Mouse (Mus musculus): ENCODE results near the gene Uhrf1bp1l. TPM values are rescaled to one million over a fixed set of nuclear protein-coding genes. Genes with fewer than 3 reads are reported as not detected.

The Uhrf1bp1l gene
- polyA plus RNA-seq, 1 experiment from 2014 or later: 35.9 TPM

DNA sequence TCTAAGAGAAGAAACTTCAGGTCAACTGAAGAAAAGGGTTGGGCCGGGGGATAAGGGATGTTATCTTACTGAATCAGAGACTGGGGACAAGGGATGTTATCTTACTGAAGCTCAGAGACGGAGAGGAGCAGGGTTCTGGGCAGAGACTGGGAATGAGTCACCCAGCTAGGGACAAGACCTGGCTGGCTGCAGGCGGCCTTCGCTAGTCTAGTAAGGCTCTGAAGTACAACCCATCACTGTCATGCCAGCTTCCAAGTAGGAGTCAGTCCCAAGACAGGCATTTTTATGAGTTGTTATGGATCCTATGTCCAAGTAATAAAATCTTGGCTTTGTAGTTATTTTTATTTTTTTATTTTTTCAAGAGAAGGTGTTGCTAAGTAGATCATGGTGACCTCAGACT lies 1.5 kb upstream of the Uhrf1bp1l start:
- Histone ChIP-seq H3K4me1 (ENCODE audit: insufficient read depth, low read length) (peaks cover 11% of the 10 kb centered on the region; the same call in 1 of the 2 replicates), H3K9ac (replicated peaks; ENCODE audit: low read length) (no peak overlapping the region), H3K36me3 (ENCODE audit: insufficient read depth, low read length) (no peaks in the 10 kb centered on the region), H3K4me2 (replicated peaks; ENCODE audit: low read depth, low read length) (no peak overlapping the region), H3K4me3 (ENCODE audit: low read length) (no peak overlapping the region), H3K9me3 (ENCODE audit: low read length) (no peaks in the 10 kb centered on the region), H3K27ac (ENCODE audit: low read length) (no peak overlapping the region), H3K27me3 (ENCODE audit: insufficient read depth, low read length) (no peaks in the 10 kb centered on the region)
- no peak for ATAC-seq (ENCODE audit: low FRiP score, low TSS enrichment)
- WGBS: 79% methylated on average over 4 of the region's 4 CpGs

GRCm38 (mm10) chr10:89744341-89744740 lies 450 bp upstream of the Uhrf1bp1l start:
- ATAC-seq (ENCODE audit: low FRiP score, low TSS enrichment): no peak
- peak overlapping the region; percentile 99 for H3K4me3 ChIP-seq (ENCODE audit: low read length)
- H3K9ac ChIP-seq (replicated peaks; ENCODE audit: low read length): no peak overlapping the region
- H3K36me3 ChIP-seq (ENCODE audit: insufficient read depth, low read length): no peaks in the 10 kb centered on the region
- peak overlapping the region; percentile 56 for H3K4me2 ChIP-seq (replicated peaks; ENCODE audit: low read depth, low read length)
- H3K27ac ChIP-seq (ENCODE audit: low read length): no peak overlapping the region
- 33% methylated on average over 3 of the region's 3 CpGs for WGBS
- H3K9me3 ChIP-seq (ENCODE audit: low read length): no peaks in the 10 kb centered on the region
- H3K4me1 ChIP-seq (ENCODE audit: insufficient read depth, low read length): peaks cover 12% of the 10 kb centered on the region
- no peaks in the 10 kb centered on the region for H3K27me3 ChIP-seq (ENCODE audit: insufficient read depth, low read length)

DNA sequence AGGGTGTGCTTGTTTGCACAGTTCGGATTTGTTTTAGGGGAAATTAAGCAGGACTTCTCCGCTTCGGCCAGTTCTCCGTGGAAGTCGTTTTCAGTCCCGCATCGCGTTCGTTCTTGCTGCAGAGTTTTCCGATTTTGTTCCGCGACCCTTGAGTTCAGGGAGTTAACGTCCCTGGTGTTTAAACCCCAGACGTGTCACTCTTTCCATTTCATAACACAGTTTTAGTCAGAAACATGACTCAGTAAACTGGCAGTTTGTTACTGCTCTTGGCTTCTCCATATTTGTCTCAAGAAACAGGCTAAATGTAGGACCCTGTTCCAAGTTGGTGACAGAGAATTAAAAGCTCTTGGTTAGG lies 852 bp downstream of the Uhrf1bp1l start:
- H3K4me1 ChIP-seq (ENCODE audit: insufficient read depth, low read length): peaks cover 22% of the 10 kb centered on the region
- no peak for ATAC-seq (ENCODE audit: low FRiP score, low TSS enrichment)
- H3K36me3 ChIP-seq (ENCODE audit: insufficient read depth, low read length): no peaks in the 10 kb centered on the region
- WGBS: under 1% methylated on average over 14 of the region's 14 CpGs
- no peaks in the 10 kb centered on the region for H3K27me3 ChIP-seq (ENCODE audit: insufficient read depth, low read length)
- H3K4me3 ChIP-seq (ENCODE audit: low read length): peak overlapping the region; percentile 99
- peak overlapping the region; percentile 95 for H3K27ac ChIP-seq (ENCODE audit: low read length)
- H3K9ac ChIP-seq (replicated peaks; ENCODE audit: low read length): peak overlapping the region; percentile 96
- peak overlapping the region; percentile 60 for H3K4me2 ChIP-seq (replicated peaks; ENCODE audit: low read depth, low read length)
- no peaks in the 10 kb centered on the region for H3K9me3 ChIP-seq (ENCODE audit: low read length)

DNA sequence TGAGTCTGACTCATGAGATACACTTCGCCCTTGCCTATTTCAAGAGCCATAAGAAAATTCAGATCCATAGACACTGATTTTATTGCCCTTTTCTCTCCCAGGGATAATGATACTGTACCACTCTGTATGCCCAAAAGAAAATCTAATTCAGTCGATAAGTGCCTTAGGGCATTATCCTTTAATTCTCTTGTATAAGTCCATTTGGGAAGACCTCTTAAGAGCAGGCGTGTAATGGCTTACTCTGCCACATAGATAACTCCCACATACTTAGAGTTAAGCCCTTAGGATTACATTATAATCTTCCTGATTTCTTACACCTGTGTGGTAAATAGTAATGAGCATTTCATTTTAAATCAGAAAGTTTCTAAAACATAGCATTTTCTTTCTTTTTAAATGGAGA lies 1.8 kb downstream of the Uhrf1bp1l start:
- WGBS: 88% methylated on average over 3 of the region's 3 CpGs
- peak overlapping the region; percentile 27 for H3K4me2 ChIP-seq (replicated peaks; ENCODE audit: low read depth, low read length)

DNA sequence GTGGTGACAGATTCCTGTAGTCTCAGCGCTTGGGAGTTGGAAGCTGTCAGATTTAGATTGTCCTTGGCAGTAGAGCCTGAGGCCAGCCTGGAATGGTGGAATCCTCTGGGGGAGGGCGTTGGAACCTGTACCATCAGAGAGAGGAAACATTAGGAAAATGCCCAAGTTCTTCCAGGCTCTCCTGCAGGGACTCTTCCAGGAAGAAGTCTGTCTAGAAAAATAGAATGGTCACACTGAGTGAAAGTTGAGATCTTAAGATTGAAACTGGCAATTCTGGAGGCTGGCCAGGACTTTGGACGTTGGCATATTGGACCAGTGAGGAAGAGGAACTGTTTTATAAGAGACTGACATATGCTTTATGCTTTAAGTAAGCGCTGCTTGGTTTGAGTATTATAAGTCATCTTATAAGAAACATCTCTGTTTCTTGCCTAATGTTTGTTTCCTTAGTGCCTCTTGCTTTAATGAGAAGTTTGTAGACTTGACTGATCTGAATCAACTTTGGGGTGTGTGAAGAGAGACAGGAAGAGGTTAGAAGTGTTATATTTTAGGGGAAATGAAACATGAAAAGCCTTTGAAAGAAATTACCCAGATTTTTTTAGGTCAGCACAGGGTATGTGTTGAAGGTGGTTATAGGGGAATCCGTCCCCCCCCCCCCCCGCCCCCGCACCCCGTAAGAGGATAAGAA lies 2.6 kb downstream of the Uhrf1bp1l start:
- no peak overlapping the region for H3K9ac ChIP-seq (replicated peaks; ENCODE audit: low read length)
- H3K4me1 ChIP-seq (ENCODE audit: insufficient read depth, low read length): peaks cover 31% of the 10 kb centered on the region
- no peaks in the 10 kb centered on the region for H3K36me3 ChIP-seq (ENCODE audit: insufficient read depth, low read length)
- no peak overlapping the region for H3K4me3 ChIP-seq (ENCODE audit: low read length)
- no peaks in the 10 kb centered on the region for H3K9me3 ChIP-seq (ENCODE audit: low read length)
- no peaks in the 10 kb centered on the region for H3K27me3 ChIP-seq (ENCODE audit: insufficient read depth, low read length)
- no peak overlapping the region for H3K4me2 ChIP-seq (replicated peaks; ENCODE audit: low read depth, low read length)
- H3K27ac ChIP-seq (ENCODE audit: low read length): no peak overlapping the region
- ATAC-seq (ENCODE audit: low FRiP score, low TSS enrichment): no peak
- 85% methylated on average over 8 of the region's 8 CpGs for WGBS

More for the DNA sequence above, 1.8 kb downstream of the Uhrf1bp1l start:
- no peak for ATAC-seq (ENCODE audit: low FRiP score, low TSS enrichment)
- Histone ChIP-seq H3K9me3 (ENCODE audit: low read length) (no peaks in the 10 kb centered on the region), H3K27me3 (ENCODE audit: insufficient read depth, low read length) (no peaks in the 10 kb centered on the region), H3K27ac (ENCODE audit: low read length) (no peak overlapping the region), H3K9ac (replicated peaks; ENCODE audit: low read length) (no peak overlapping the region), H3K36me3 (ENCODE audit: insufficient read depth, low read length) (no peaks in the 10 kb centered on the region), H3K4me1 (ENCODE audit: insufficient read depth, low read length) (peaks cover 26% of the 10 kb centered on the region), H3K4me3 (ENCODE audit: low read length) (no peak overlapping the region)

DNA sequence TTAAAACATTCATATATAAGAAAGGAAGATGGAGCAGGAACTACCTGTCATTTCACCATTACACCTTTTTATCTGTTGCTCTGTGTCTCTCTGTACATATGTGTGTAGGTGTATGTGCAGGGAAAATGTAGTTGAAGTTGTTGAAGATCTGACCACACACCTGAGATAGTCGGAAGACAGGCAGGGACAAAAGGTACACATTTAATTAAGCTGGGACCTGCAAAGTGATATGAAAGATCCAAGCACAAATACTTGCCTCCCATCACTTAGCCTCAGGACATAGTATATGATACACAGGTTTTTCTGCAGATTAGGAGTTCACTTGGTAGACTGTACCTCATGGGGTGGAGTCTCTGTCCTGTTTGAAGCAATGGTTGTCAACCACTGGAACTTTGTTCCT lies 3.1 kb downstream of the Uhrf1bp1l start:
- H3K9ac ChIP-seq (replicated peaks; ENCODE audit: low read length): no peak overlapping the region
- no peaks in the 10 kb centered on the region for H3K27me3 ChIP-seq (ENCODE audit: insufficient read depth, low read length)
- 97% methylated on average over 1 of the region's 1 CpGs for WGBS
- no peak for ATAC-seq (ENCODE audit: low FRiP score, low TSS enrichment)
- peaks cover 31% of the 10 kb centered on the region for H3K4me1 ChIP-seq (ENCODE audit: insufficient read depth, low read length)
- H3K4me3 ChIP-seq (ENCODE audit: low read length): no peak overlapping the region
- H3K27ac ChIP-seq (ENCODE audit: low read length): no peak overlapping the region
- no peak overlapping the region for H3K4me2 ChIP-seq (replicated peaks; ENCODE audit: low read depth, low read length)
- no peaks in the 10 kb centered on the region for H3K9me3 ChIP-seq (ENCODE audit: low read length)
- H3K36me3 ChIP-seq (ENCODE audit: insufficient read depth, low read length): no peaks in the 10 kb centered on the region

DNA sequence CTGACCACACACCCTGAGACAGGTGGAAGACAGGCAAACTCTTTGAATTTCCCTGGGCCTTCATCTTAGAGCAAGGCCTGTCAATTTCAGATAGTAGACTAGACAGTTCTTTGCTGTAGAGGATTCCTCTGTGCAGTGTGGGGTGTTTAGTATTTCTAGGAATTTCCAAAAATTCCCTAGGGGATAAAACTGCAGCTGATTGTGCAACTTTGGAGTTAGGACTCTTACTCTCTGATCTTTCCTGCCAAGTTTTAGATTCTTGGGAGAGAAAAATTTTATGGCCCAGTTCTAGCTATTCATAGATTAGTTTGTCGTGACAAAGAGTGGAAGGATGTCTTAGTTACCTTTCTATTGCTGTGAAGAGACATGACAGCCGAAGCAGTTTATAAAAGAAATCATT lies 3.8 kb downstream of the Uhrf1bp1l start:
- Histone ChIP-seq H3K9ac (replicated peaks; ENCODE audit: low read length) (no peak overlapping the region), H3K27ac (ENCODE audit: low read length) (no peak overlapping the region), H3K27me3 (ENCODE audit: insufficient read depth, low read length) (no peaks in the 10 kb centered on the region), H3K4me2 (replicated peaks; ENCODE audit: low read depth, low read length) (no peak overlapping the region), H3K36me3 (ENCODE audit: insufficient read depth, low read length) (no peaks in the 10 kb centered on the region), H3K9me3 (ENCODE audit: low read length) (no peaks in the 10 kb centered on the region), H3K4me1 (ENCODE audit: insufficient read depth, low read length) (peaks cover 31% of the 10 kb centered on the region), H3K4me3 (ENCODE audit: low read length) (no peak overlapping the region)
- ATAC-seq (ENCODE audit: low FRiP score, low TSS enrichment): no peak
- 84% methylated on average over 2 of the region's 2 CpGs for WGBS

DNA sequence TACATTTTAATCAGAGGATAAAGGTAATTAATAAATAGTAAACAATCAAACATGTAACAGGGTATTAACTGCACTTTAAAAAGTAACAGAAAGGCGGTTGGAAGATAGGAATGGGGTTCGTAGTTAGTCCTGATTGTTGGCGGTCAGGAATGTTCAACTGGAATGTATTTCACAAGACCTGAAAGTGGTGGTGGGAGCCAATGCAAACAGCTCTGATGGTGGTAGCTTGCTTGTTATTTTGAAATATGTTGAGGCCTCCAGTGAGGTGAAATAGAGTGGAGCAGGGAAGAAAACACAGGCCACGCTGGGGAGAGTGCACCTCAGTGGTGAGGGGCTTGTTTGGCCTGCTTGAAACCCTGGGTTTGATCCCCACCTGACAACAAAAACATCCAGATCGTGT lies 6.3 kb downstream of the Uhrf1bp1l start:
- Histone ChIP-seq H3K9me3 (ENCODE audit: low read length) (no peaks in the 10 kb centered on the region), H3K36me3 (ENCODE audit: insufficient read depth, low read length) (no peaks in the 10 kb centered on the region), H3K27me3 (ENCODE audit: insufficient read depth, low read length) (no peaks in the 10 kb centered on the region), H3K4me1 (ENCODE audit: insufficient read depth, low read length) (peaks cover 31% of the 10 kb centered on the region), H3K4me3 (ENCODE audit: low read length) (no peak overlapping the region), H3K9ac (replicated peaks; ENCODE audit: low read length) (no peak overlapping the region), H3K4me2 (replicated peaks; ENCODE audit: low read depth, low read length) (no peak overlapping the region), H3K27ac (ENCODE audit: low read length) (no peak overlapping the region)
- ATAC-seq (ENCODE audit: low FRiP score, low TSS enrichment): no peak; the same call in 1 of the 2 replicates
- 60% methylated on average over 5 of the region's 5 CpGs for WGBS

GRCm38 (mm10) chr10:89755231-89755630 lies 10.4 kb downstream of the Uhrf1bp1l start:
- H3K4me3 ChIP-seq (ENCODE audit: low read length): no peak overlapping the region
- H3K4me1 ChIP-seq (ENCODE audit: insufficient read depth, low read length): peaks cover 10% of the 10 kb centered on the region; the same call in 1 of the 2 replicates
- H3K9me3 ChIP-seq (ENCODE audit: low read length): no peaks in the 10 kb centered on the region
- no peaks in the 10 kb centered on the region for H3K27me3 ChIP-seq (ENCODE audit: insufficient read depth, low read length)
- no peak overlapping the region for H3K27ac ChIP-seq (ENCODE audit: low read length)
- no peak overlapping the region for H3K9ac ChIP-seq (replicated peaks; ENCODE audit: low read length)
- H3K4me2 ChIP-seq (replicated peaks; ENCODE audit: low read depth, low read length): no peak overlapping the region
- no peak for ATAC-seq (ENCODE audit: low FRiP score, low TSS enrichment)
- WGBS: 86% methylated on average over 4 of the region's 4 CpGs
- no peaks in the 10 kb centered on the region; the same call in 1 of the 2 replicates for H3K36me3 ChIP-seq (ENCODE audit: insufficient read depth, low read length)

GRCm38 (mm10) chr10:89760772-89761171 lies 16.0 kb downstream of the Uhrf1bp1l start:
- WGBS: 54% methylated on average over 5 of the region's 5 CpGs
- Histone ChIP-seq H3K27ac (ENCODE audit: low read length) (no peak overlapping the region), H3K4me3 (ENCODE audit: low read length) (no peak overlapping the region), H3K9me3 (ENCODE audit: low read length) (no peaks in the 10 kb centered on the region), H3K9ac (replicated peaks; ENCODE audit: low read length) (no peak overlapping the region), H3K27me3 (ENCODE audit: insufficient read depth, low read length) (no peaks in the 10 kb centered on the region), H3K4me2 (replicated peaks; ENCODE audit: low read depth, low read length) (no peak overlapping the region), H3K36me3 (ENCODE audit: insufficient read depth, low read length) (no peaks in the 10 kb centered on the region; the same call in 1 of the 2 replicates), H3K4me1 (ENCODE audit: insufficient read depth, low read length) (peaks cover 8% of the 10 kb centered on the region; the same call in 1 of the 2 replicates)
- no peak for ATAC-seq (ENCODE audit: low FRiP score, low TSS enrichment)
